Mouse (Mus musculus) midbrain, embryonic 14.5 days (tissue): Measurements from ENCODE around the gene Zfp420. TPM values are rescaled to one million over a fixed set of nuclear protein-coding genes. Genes with fewer than 3 reads are reported as not detected.
"Not testable (repeated sequence)": the region's sequence is repeated elsewhere in the genome, so short reads cannot be mapped to it uniquely, and the experiment has no call there.

Experiments used
- ATAC-seq: fragments of 200-750 bp; cut with Nextera tagmentation; 2 replicates; pipeline ENCODE4 v1.8.0; 2017; ENCODE audit warnings: moderate number of reproducible peaks, moderate library complexity; ENCODE audit not compliant: low FRiP score, low TSS enrichment
- DNase-seq: peaks from one replicate; pipeline ENCODE4 v3.0.0-alpha.2; 2015
- H3K27ac ChIP-seq: fragments of 300-500 bp; sonication (generic); replicated peaks from 2 replicates; pipeline ENCODE4 v1.5.1; 2014; ENCODE audit warnings: mild to moderate bottlenecking, low read depth, low read length, moderate library complexity
- H3K27me3 ChIP-seq: fragments of 300-500 bp; sonication (generic); 2 replicates; pipeline ENCODE4 v1.6.1; 2014; ENCODE audit warnings: low read length, control low read depth, mixed read lengths; ENCODE audit not compliant: control insufficient read depth, insufficient read depth
- H3K36me3 ChIP-seq: fragments of 300-500 bp; sonication (generic); 2 replicates; pipeline ENCODE4 v1.6.1; 2014; ENCODE audit warnings: low read length, control low read depth; ENCODE audit not compliant: control insufficient read depth, insufficient read depth
- H3K4me1 ChIP-seq: fragments of 300-500 bp; sonication (generic); 2 replicates; pipeline ENCODE4 v1.6.1; 2014; ENCODE audit warnings: mild to moderate bottlenecking, antibody characterized with exemption, low read length, control low read depth; ENCODE audit not compliant: control insufficient read depth, insufficient read depth
- H3K4me2 ChIP-seq: fragments of 300-500 bp; sonication (generic); 2 replicates; pipeline ENCODE4 v1.6.1; 2014; ENCODE audit warnings: mild to moderate bottlenecking, low read length, moderate library complexity
- H3K4me3 ChIP-seq: fragments of 300-500 bp; sonication (generic); replicated peaks from 2 replicates; pipeline ENCODE4 v1.5.1; 2014; ENCODE audit warnings: low read depth, low read length
- H3K9ac ChIP-seq: fragments of 300-500 bp; sonication (generic); replicated peaks from 2 replicates; pipeline ENCODE4 v1.6.1; 2014; ENCODE audit warnings: mild to moderate bottlenecking, low read length, moderate library complexity
- H3K9me3 ChIP-seq: fragments of 300-500 bp; sonication (generic); 2 replicates; pipeline ENCODE4 v1.6.1; 2016; ENCODE audit warnings: low read length, control low read depth, mixed read lengths; ENCODE audit not compliant: control insufficient read depth
- WGBS: fragments of 180-500 bp; shearing (Covaris S2); extraction: QIAGEN DNeasy Blood & Tissue Kit; methylation state at CpG from one replicate; pipeline ENCODE4 v1.1.7; 2014; 5-methylcytosine and 5-hydroxymethylcytosine counted together
- polyA plus RNA-seq: library from polyadenylated mRNA; unstranded; fragments of >200 nt; fragmentation: Nextera tagmentation; extraction: Ambion mirVana; gene quantifications from 2 replicates; pipeline ENCODE4 v1.2.1, GENCODE M21; 2014

Gene Zfp420
- polyA plus RNA-seq, 1 experiment from 2014 or later = 25.4 TPM

DNA sequence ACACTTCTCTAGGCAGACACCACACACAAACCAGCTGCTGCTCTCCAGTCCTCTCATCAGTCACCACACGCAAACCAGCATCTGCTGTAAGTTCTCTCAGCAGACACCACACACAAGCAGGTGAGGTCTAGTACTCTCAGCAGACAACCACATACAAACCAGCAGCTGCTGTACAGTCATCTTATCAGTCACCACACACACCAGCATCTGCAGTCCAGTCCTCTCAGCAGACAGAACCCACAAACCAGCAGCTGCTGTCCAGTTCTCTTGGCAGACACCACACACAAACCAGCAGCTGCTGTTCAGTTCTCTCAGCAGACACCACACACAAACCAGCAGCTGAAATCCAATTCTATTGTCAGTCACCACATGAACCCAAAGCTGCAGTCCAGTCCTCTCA is 23.0 kb upstream of the Zfp420 start:
- ATAC-seq = no peak
- Histone ChIP-seq H3K4me3 (no peak overlapping the region), H3K9ac (no peak overlapping the region), H3K4me1 (no peaks in the 10 kb centered on the region), H3K36me3 (peaks cover 29% of the 10 kb centered on the region), H3K4me2 (no peak overlapping the region), H3K9me3 (no peaks in the 10 kb centered on the region), H3K27me3 (no peaks in the 10 kb centered on the region), H3K27ac (no peak overlapping the region)
- DNase-seq = no peak
- WGBS = 93% methylated on average over 1 of the region's 1 CpGs

DNA sequence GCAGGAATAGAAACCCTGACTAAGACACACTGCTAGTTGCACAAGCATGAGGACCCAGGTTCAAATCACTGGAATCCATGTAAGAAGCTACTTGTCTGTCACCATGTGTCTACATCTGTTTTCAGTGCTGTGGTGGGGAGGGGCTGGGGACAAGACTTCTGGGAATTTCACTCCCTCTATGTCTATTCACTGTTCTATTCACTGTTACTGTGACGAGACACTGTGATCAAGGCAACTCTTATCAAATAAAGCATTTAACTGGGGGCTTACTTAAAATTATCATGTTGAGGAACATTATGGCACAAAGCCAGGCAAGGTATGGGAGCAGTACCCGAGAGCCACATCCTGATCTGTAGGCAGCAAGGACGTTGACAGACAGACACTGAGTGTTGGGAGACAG is 20.5 kb upstream of the Zfp420 start:
- 92% methylated on average over 3 of the region's 3 CpGs for WGBS
- DNase-seq (no peak), ATAC-seq (no peak)
- no peak overlapping the region for H3K9ac ChIP-seq
- no peak overlapping the region for H3K4me2 ChIP-seq
- no peaks in the 10 kb centered on the region for H3K27me3 ChIP-seq
- H3K27ac ChIP-seq = no peak overlapping the region
- H3K4me3 ChIP-seq = no peak overlapping the region
- peaks cover 23% of the 10 kb centered on the region for H3K36me3 ChIP-seq
- H3K9me3 ChIP-seq = no peaks in the 10 kb centered on the region
- H3K4me1 ChIP-seq = no peaks in the 10 kb centered on the region

DNA sequence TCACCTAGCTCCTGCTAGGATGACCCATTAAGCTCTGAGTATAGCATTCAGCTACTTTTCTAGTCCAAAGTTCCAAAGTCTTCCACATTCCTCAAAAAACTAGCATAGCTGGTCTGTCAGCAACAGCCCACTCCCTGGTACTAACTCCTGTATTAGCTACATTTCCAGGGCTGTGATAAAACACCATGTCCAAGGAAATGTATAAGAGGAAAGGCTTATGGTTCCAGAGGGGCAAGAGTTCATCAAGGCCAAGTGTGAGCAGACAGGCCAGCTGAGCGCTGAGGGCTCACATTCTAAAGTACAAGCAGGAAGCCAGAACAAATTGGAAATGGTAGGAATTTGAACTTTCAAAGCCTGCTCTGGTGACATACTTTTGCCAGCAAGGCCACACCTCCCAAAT is 17.7 kb upstream of the Zfp420 start:
- Histone ChIP-seq H3K9me3 (no peaks in the 10 kb centered on the region), H3K4me1 (no peaks in the 10 kb centered on the region), H3K36me3 (peaks cover 40% of the 10 kb centered on the region), H3K4me2 (no peak overlapping the region), H3K27ac (no peak overlapping the region), H3K9ac (no peak overlapping the region), H3K4me3 (no peak overlapping the region), H3K27me3 (no peaks in the 10 kb centered on the region)
- ATAC-seq (no peak), DNase-seq (no peak)
- WGBS = 90% methylated on average over 1 of the region's 1 CpGs

DNA sequence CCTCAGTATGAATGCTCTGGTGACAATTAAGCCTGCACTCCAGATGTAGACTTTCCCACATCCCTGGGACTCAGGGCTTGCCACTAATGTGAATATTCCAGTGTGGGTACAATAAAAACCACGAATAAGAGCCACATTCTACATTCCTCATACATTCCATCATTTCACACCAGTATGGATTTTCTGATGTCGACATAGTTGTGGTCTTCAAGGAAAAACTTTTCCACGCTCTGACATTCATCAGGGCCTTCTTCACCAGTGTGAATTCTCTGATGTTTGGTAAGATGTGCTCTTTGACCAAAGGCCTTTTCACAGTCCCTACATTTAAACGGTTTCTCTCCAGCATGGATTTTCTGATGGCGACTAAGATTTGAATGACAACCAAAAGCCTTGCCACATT is 15.2 kb upstream of the Zfp420 start:
- H3K27me3 ChIP-seq = no peaks in the 10 kb centered on the region
- 91% methylated on average over 5 of the region's 5 CpGs for whole genome bisulfite sequencing
- DNase-seq (no peak), ATAC-seq (no peak)
- H3K27ac ChIP-seq = no peak overlapping the region
- H3K4me1 ChIP-seq = no peaks in the 10 kb centered on the region
- H3K9me3 ChIP-seq = no peaks in the 10 kb centered on the region
- H3K9ac ChIP-seq = no peak overlapping the region
- H3K36me3 ChIP-seq = peaks cover 54% of the 10 kb centered on the region
- H3K4me2 ChIP-seq = no peak overlapping the region
- no peak overlapping the region for H3K4me3 ChIP-seq

DNA sequence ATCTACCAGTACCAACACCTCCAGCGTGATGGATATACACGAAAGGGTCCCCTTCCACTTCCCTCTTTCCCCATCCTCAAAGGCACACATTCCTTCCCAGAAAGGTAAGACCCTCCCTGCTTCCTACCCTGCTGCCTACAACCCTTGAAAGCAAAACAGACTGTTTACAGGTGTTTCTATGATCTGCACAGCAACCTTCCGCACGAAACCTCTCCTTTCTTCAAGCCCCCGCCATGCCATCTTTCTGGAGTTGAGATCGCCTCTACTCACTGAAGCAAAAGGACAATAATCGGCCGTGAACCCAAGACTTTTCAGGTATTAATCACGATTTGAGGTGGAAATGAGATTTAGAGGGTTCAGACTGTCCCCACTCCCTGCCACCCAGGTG is 7.0 kb upstream of the Zfp420 start:
- Histone ChIP-seq H3K4me3 (peak overlapping the region; percentile 54), H3K9ac (peak overlapping the region; percentile 72), H3K4me2 (peak overlapping the region; percentile 84), H3K4me1 (peaks cover 4% of the 10 kb centered on the region), H3K36me3 (peaks cover 9% of the 10 kb centered on the region; the same call in 1 of the 2 replicates), H3K27me3 (no peaks in the 10 kb centered on the region), H3K27ac (0 out of 2 replicates have a peak overlapping the region, but pooled peaks have one; percentile 77), H3K9me3 (no peaks in the 10 kb centered on the region)
- DNase-seq (no peak), ATAC-seq (no peak)
- WGBS = 62% methylated on average over 9 of the region's 9 CpGs

DNA sequence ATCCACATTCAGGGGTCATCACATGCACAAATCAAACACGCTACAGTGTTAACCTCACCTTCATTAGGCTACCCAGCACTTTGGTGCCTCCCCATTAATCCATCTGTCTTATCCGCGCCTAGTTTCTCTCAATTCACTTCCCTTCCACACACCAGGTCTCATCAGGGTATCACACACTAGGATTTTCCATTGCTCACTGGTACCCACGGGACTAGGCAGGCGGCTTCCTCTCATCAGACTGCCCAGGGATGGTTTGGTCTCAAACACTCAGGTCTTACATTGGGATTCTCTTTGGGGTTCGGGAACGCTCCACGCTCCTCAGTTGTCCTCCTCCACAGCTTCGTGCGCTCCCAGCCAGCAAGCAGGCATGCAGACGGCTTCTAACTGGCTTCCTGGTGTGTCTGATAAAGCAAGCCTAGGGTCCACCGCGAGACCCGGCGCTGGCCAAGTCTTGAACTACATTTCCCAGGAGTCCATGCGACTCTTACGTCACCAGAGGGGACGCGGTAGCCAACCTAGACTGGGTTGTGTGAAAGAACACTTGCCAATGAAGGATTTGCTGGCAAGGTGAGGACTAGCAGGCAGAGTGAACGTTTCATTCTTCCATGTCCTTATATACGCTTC is 6.4 kb upstream of the Zfp420 start, which contains the start of gene Zfp940:
Zfp940 (minus strand) TSS at position 451 of the 624 bp plus-strand sequence.
- Histone ChIP-seq H3K36me3 (peaks cover 9% of the 10 kb centered on the region; the same call in 1 of the 2 replicates), H3K4me1 (peaks cover 4% of the 10 kb centered on the region), H3K4me3 (peak within 1 kb of the TSS; percentile 54), H3K4me2 (peak within 1 kb of the TSS; percentile 84), H3K9ac (peak within 1 kb of the TSS; percentile 72), H3K9me3 (no peaks in the 10 kb centered on the region), H3K27ac (peak within 1 kb of the TSS; percentile 77), H3K27me3 (no peaks in the 10 kb centered on the region)
- DNase-seq (peak; percentile 97), ATAC-seq (peak; percentile 98)
- WGBS = under 1% methylated on average over 21 of the region's 21 CpGs

DNA sequence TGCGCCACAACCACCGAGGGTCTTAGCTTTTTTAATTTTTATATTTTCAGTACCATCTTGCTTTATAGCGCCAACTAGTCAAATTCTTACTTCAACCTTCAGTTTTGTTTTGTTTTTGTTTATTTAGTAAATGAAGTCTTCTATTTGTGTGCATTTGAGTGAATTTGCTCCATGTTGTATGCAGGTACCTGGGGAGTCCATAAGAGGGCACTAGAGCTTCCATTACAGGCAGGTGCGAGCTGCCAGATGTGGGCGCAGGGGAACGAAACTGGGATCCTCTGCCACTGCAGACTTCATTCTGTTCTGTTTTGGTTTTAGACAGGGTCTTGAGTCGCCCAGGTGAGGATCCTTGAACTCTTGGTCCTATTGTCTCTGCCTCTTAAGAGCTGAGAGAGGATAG is 1.9 kb downstream of the Zfp420 start:
- Histone ChIP-seq H3K4me1 (peaks cover 10% of the 10 kb centered on the region), H3K4me3 (no peak overlapping the region), H3K9me3 (no peaks in the 10 kb centered on the region), H3K9ac (no peak overlapping the region), H3K27ac (no peak overlapping the region), H3K27me3 (no peaks in the 10 kb centered on the region), H3K36me3 (peaks cover 5% of the 10 kb centered on the region; the same call in 1 of the 2 replicates), H3K4me2 (no peak overlapping the region)
- 88% methylated on average over 7 of the region's 7 CpGs for WGBS
- DNase-seq (no peak), ATAC-seq (no peak)

DNA sequence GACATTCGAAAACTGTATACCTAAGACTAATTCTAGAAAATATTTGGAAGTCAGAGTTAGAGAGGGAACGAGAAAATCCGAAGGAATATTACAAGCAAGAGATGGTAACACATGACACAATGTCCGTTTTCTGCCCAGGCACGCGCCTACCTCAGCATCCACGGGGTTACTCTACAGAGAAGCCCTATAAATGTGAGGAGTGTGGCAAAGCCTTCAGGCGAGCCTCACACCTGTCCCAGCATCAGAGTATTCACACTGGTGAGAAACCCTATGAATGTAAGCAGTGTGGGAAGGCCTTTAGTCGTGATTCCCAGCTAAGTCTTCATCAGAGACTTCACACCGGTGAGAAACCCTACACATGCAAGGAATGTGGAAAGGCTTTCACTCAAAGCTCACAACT is 14.5 kb downstream of the Zfp420 start:
- Histone ChIP-seq H3K36me3 (peaks cover 44% of the 10 kb centered on the region), H3K4me2 (no peak overlapping the region), H3K4me3 (no peak overlapping the region), H3K9me3 (peaks cover 26% of the 10 kb centered on the region), H3K9ac (no peak overlapping the region), H3K27me3 (no peaks in the 10 kb centered on the region), H3K27ac (no peak overlapping the region), H3K4me1 (no peaks in the 10 kb centered on the region)
- no peak for ATAC-seq
- 93% methylated on average over 10 of the region's 10 CpGs for WGBS
- no peak for DNase-seq

DNA sequence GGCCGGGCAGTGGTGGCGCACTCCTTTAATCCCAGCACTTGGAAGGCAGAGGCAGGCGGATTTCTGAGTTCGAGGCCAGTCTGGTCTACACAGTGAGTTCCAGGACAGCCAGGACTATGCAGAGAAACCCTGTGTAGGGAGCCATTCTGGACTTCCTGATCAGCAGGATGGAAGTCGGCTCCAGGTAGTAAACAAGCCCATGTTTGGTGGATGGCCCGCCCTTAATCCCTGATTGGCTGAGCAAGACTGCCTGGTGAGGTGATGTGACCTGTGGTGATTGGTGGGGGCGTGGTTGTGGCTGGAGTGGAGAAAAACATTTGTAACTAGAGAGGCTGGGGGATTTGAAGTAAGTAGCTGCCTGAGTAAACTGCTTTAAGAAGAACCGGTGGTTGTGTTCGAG is 17.8 kb downstream of the Zfp420 start:
- 93% methylated on average over 9 of the region's 9 CpGs for WGBS
- H3K4me3 ChIP-seq, H3K27me3 ChIP-seq, H3K27ac ChIP-seq, H3K4me2 ChIP-seq, ATAC-seq, H3K9ac ChIP-seq, H3K4me1 ChIP-seq, DNase-seq: not testable (repeated sequence)
- peaks cover 26% of the 10 kb centered on the region for H3K9me3 ChIP-seq
- H3K36me3 ChIP-seq = peaks cover 39% of the 10 kb centered on the region
